Mouse (Mus musculus) forebrain, embryonic 15.5 days (tissue): ENCODE measurements around the gene Pxn. TPM values are rescaled to one million over a fixed set of nuclear protein-coding genes. Genes with fewer than 3 reads are reported as not detected.

ENCODE experiments used
- ATAC-seq: fragments of 200-750 bp; cut with Nextera tagmentation; replicated peaks from 2 replicates; pipeline ENCODE4 v1.8.0; 2017; ENCODE audit warnings: mild to moderate bottlenecking, moderate TSS enrichment, moderate library complexity
- H3K27ac ChIP-seq: fragments of 300-500 bp; sonication (generic); replicated peaks from 2 replicates; pipeline ENCODE4 v1.5.1; 2015; ENCODE audit warnings: mild to moderate bottlenecking, inconsistent platforms
- H3K27me3 ChIP-seq: fragments of 300-500 bp; sonication (generic); 2 replicates; pipeline ENCODE4 v1.6.1; 2015; ENCODE audit warnings: inconsistent platforms
- H3K36me3 ChIP-seq: fragments of 300-500 bp; sonication (generic); 2 replicates; pipeline ENCODE4 v1.6.1; 2015; ENCODE audit warnings: mild to moderate bottlenecking, inconsistent platforms
- H3K4me1 ChIP-seq: fragments of 300-500 bp; sonication (generic); 2 replicates; pipeline ENCODE4 v1.6.1; 2015; ENCODE audit warnings: inconsistent platforms
- H3K4me2 ChIP-seq: fragments of 300-500 bp; sonication (generic); replicated peaks from 2 replicates; pipeline ENCODE4 v1.6.1; 2015; ENCODE audit warnings: mild to moderate bottlenecking, inconsistent platforms
- H3K4me3 ChIP-seq: fragments of 300-500 bp; sonication (generic); 2 replicates; pipeline ENCODE4 v1.5.1; 2015; ENCODE audit warnings: mild to moderate bottlenecking, inconsistent platforms
- H3K9ac ChIP-seq: fragments of 300-500 bp; sonication (generic); replicated peaks from 2 replicates; pipeline ENCODE4 v1.6.1; 2015; ENCODE audit warnings: mild to moderate bottlenecking, inconsistent platforms
- H3K9me3 ChIP-seq: fragments of 300-500 bp; sonication (generic); 2 replicates; pipeline ENCODE4 v1.6.1; 2016; ENCODE audit warnings: inconsistent platforms
- whole genome bisulfite sequencing: fragments of 180-500 bp; shearing (Covaris S2); methylation state at CpG from one replicate; pipeline ENCODE4 v1.1.7; 2015; ENCODE audit warnings: mixed read lengths; 5-methylcytosine and 5-hydroxymethylcytosine counted together
- polyA plus RNA-seq: library from polyadenylated mRNA; unstranded; fragments of >200 nt; fragmentation: Nextera tagmentation; extraction: Ambion mirVana; gene quantifications from 2 replicates; pipeline ENCODE4 v1.2.1, GENCODE M21; 2015

Pxn gene
- polyA plus RNA-seq, 1 experiment from 2014 or later = 19.1 TPM

DNA sequence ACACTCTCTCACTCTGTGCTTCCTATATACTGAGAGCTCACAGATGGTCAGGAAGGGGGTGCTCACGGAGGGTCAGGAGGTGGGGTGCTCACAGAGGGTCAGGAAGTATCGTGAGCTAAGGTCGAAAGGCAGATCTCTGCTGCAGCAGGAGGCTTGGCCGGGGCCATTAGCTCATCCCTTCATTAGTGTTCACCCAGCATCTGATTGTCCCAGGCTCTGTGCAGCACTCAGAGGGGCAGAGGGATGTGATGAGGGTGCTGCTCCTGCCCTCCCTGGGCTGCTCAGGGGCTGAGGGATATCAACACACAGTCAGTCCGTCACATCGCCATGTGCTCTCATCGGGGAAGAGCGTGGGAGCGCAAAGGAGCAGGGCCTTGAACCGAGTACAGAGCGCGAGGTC lies 18.0 kb downstream of the Pxn start:
- Histone ChIP-seq H3K9me3 (no peaks in the 10 kb centered on the region), H3K9ac (no peak overlapping the region), H3K4me2 (no peak overlapping the region), H3K4me1 (peaks cover 16% of the 10 kb centered on the region), H3K36me3 (no peaks in the 10 kb centered on the region), H3K27ac (no peak overlapping the region), H3K27me3 (no peaks in the 10 kb centered on the region), H3K4me3 (no peak overlapping the region)
- no peak for ATAC-seq
- 55% methylated on average over 12 of the region's 12 CpGs for WGBS

DNA sequence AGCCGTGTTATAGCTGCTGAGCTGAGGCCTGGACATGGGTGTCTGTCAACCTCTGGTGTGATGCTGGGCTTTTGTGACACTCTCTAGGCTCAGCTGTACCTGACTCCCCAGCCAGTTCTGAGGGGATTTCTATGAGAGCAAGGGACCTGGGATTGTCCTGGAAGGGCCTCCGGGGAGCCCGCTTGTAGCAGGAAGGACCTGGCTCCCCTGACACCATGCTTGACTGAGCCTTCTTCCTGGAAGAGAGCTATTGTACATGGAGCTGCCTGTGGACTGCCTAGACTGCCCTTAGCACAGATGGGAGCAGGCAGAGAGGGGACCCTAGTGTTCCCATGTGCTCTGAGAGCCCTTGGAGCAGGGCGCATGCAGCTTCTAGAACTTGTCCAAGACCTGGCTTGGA lies 18.9 kb downstream of the Pxn start:
- 94% methylated on average over 4 of the region's 4 CpGs for WGBS
- Histone ChIP-seq H3K9me3 (no peaks in the 10 kb centered on the region), H3K27me3 (no peaks in the 10 kb centered on the region), H3K4me2 (no peak overlapping the region), H3K9ac (no peak overlapping the region), H3K4me1 (peaks cover 25% of the 10 kb centered on the region), H3K36me3 (no peaks in the 10 kb centered on the region), H3K27ac (no peak overlapping the region), H3K4me3 (no peak overlapping the region)
- no peak for ATAC-seq

DNA sequence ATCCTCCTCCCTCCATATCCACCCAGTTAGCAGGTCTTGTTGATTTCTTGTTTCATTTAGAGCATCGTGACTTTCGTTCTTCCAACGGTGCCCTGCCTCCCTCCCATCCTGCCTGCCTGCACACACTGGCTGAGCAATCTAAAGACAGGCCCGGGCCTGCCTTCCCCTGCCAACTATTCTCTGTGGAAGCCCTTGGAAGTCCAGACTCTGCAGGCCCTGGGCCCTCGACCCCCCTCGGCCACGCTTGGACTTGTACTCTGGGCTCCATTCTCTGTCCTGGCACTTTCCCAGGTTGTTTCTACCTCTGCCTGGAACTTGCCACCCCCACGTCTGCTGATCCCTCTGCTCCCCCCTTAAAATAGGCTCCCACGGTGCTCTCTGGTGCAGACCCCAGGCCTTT lies 19.5 kb downstream of the Pxn start:
- no peaks in the 10 kb centered on the region for H3K36me3 ChIP-seq
- ATAC-seq = no peak
- H3K4me3 ChIP-seq = no peak overlapping the region
- 77% methylated on average over 9 of the region's 9 CpGs for WGBS
- H3K27me3 ChIP-seq = no peaks in the 10 kb centered on the region
- H3K4me2 ChIP-seq = no peak overlapping the region
- H3K27ac ChIP-seq = no peak overlapping the region
- H3K9me3 ChIP-seq = no peaks in the 10 kb centered on the region
- peaks cover 31% of the 10 kb centered on the region for H3K4me1 ChIP-seq
- H3K9ac ChIP-seq = no peak overlapping the region

DNA sequence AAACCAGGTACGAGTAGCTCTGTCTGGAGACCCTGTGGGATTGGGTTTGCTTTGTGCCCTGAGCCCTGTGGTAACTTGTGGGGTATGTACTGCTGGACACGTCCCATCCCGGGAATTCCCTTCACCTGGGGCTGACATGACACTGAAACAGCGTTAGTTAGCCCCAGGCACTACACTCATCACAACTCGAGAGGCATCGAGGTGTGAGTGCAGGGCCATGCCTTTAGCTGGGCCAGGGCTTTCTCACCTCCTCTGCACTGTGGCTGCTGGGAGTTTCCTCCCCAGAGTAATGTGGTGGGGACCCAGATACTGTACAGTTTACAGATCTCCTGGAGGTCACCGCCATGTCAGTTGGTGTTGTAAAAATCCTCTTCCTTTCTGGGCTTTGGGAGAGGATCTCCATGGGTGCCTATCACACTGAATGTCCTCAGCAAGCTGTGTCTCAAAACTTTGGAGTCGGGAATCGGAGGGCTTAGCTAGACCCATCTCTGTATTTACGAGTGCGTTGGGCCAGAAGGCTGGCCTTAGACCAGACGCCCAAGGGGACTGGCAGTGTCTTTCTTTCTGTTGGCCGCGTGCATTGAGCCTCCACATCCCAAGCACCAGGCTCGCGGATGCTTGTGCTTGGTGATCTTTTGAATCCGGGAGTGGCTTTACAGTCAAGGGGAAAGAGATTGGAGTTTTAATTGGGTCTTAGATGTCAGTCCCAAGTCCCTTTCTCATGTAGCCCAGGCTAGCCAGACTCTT lies 20.2 kb downstream of the Pxn start:
- no peaks in the 10 kb centered on the region for H3K27me3 ChIP-seq

DNA sequence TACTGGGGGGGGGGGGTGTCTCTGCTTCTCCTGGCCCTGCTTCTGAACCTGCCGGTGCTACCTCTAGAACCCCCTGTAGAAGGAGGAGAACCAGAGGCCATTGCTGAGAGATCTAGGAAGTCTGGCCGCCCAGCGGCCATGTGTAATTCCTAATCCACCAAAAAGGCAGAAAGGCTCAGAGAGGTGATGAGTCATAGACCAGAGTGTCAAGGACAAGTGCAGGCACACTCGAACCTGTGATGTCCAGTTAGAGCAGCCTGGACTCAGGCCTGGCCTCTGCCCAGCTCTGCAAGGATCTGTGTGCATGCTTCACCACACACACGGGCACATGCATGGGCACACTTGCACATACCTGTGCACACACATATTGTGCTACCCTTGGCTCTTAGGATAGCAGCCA lies 21.7 kb downstream of the Pxn start:
- ATAC-seq = no peak
- peaks cover 45% of the 10 kb centered on the region for H3K4me1 ChIP-seq
- H3K4me3 ChIP-seq = no peak overlapping the region
- no peak overlapping the region for H3K27ac ChIP-seq
- no peak overlapping the region for H3K4me2 ChIP-seq
- WGBS = 86% methylated on average over 5 of the region's 5 CpGs
- no peaks in the 10 kb centered on the region for H3K36me3 ChIP-seq
- H3K9ac ChIP-seq = no peak overlapping the region
- H3K9me3 ChIP-seq = no peaks in the 10 kb centered on the region
- no peaks in the 10 kb centered on the region for H3K27me3 ChIP-seq

More for the DNA sequence above, 20.2 kb downstream of the Pxn start:
- ATAC-seq = no peak
- Histone ChIP-seq H3K27ac (no peak overlapping the region), H3K4me1 (peaks cover 38% of the 10 kb centered on the region), H3K36me3 (no peaks in the 10 kb centered on the region), H3K4me2 (no peak overlapping the region), H3K9ac (no peak overlapping the region), H3K4me3 (no peak overlapping the region), H3K9me3 (no peaks in the 10 kb centered on the region)
- WGBS = 82% methylated on average over 17 of the region's 17 CpGs

DNA sequence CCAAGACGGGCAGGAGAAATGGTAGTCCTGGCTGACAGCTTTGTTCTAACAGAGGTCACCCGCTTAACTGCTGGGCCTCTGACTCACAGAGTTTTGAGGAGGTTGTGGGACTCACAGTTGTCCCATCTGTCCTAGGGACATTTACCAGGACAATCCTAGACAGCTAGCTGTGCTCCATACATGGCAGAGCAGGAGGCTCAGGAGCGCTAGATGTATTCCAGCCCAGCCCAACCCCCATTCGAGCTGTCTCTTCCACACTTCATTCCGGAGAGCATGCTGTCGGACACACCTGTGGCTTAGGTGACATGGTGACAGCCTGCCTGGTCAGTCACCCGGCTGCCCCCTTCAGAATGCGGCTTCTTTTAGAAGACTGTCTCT lies 22.9 kb downstream of the Pxn start:
- no peak overlapping the region for H3K9ac ChIP-seq
- H3K4me1 ChIP-seq = peaks cover 50% of the 10 kb centered on the region
- no peaks in the 10 kb centered on the region for H3K27me3 ChIP-seq
- H3K9me3 ChIP-seq = no peaks in the 10 kb centered on the region
- H3K36me3 ChIP-seq = no peaks in the 10 kb centered on the region
- H3K4me3 ChIP-seq = no peak overlapping the region
- H3K27ac ChIP-seq = peak overlapping the region; percentile 42; the same call in 1 of the 2 replicates
- no peak overlapping the region for H3K4me2 ChIP-seq
- WGBS = 80% methylated on average over 8 of the region's 8 CpGs
- ATAC-seq = no peak

DNA sequence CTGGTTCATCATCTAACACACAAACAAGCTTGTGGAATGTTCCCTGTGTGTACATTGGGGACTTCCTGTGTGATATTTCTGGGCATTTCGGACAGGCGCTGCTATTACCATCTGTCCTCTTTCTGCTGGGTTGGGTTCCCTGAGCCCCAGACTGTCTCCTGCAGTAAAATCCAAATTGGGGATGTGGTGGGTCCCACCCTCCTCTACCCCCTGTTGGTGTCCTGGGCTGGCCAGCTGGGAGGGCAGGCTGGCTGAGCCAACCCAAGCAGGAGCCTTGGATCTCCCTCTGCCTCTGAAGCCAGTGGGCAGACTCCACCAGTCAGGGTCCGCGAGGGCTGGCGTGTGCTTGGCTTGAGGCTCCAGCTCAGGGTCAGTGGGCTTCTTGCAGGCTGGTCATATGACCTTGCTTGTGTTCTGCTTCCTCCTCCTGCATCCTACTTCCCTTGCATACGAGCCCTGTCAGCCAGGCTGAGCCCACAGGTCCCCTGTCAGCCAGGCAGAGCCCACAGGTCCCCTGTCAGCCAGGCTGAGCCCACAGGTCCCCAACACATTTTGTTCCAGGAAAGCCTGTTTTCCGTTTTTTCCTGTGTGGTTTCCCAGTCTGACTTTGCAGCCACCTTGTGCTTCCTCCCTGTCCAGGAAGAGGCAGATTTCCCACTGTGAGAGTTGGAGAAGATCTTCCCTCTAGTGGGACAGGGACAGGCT lies 23.4 kb downstream of the Pxn start:
- H3K27me3 ChIP-seq = no peaks in the 10 kb centered on the region
- no peaks in the 10 kb centered on the region for H3K36me3 ChIP-seq
- H3K27ac ChIP-seq = peak overlapping the region; percentile 42
- WGBS = 69% methylated on average over 7 of the region's 7 CpGs
- peaks cover 52% of the 10 kb centered on the region for H3K4me1 ChIP-seq
- no peak overlapping the region for H3K4me2 ChIP-seq
- no peak overlapping the region; the same call in 1 of the 2 replicates for H3K9ac ChIP-seq
- H3K9me3 ChIP-seq = no peaks in the 10 kb centered on the region
- ATAC-seq = no peak
- H3K4me3 ChIP-seq = no peak overlapping the region

DNA sequence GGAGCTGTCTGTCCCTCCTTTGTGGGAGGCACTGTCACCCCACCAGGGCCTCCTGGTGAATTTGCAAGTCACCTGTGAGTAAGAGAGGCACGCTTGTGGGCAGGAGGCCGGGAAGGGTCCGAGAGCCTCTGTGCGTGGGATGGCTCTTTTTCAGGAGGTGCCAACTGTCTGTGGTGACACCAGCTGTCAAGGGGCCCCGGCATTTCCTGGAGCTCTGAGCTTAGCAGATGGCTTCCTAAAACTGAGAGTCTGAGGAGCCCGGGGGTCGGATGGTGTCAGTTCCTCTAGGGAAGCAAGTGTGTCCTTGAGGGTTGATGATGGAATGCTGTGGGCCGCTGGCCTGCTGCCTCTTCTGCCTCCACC lies 24.0 kb downstream of the Pxn start:
- Histone ChIP-seq H3K4me2 (no peak overlapping the region), H3K27me3 (no peaks in the 10 kb centered on the region), H3K9me3 (no peaks in the 10 kb centered on the region), H3K27ac (peak overlapping the region; percentile 42), H3K4me3 (no peak overlapping the region), H3K36me3 (no peaks in the 10 kb centered on the region), H3K9ac (no peak overlapping the region; the same call in 1 of the 2 replicates), H3K4me1 (peaks cover 50% of the 10 kb centered on the region)
- no peak for ATAC-seq
- WGBS = 71% methylated on average over 8 of the region's 8 CpGs

DNA sequence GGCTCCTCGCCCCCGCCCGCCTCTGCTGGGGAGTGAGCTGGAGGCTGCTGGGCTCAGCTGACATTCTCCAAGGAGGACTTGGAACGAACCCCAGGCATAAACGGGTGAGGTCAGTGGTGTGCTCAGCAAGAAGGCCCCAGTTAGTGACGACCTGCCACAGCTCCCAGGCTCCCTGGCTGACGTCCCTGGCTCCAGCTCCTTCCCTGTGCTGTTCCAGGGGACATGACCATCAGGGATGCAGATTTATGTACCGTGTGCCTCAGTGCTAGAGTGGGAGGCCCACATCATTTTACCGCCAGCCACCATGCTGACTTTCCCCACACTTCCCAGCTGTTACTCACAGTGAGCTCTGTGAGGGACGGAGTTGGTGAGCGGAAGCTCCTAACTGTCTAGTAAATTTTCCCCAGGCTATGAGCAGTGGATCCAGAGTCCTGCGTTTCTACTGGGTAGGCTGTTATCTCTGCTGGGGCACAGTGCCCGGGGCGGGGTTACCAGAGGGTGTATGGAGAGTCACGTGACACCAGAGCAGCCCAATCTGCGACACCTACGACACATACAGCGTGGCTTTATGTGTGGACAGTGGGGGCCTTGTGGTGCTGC lies 25.3 kb downstream of the Pxn start:
- Histone ChIP-seq H3K36me3 (no peaks in the 10 kb centered on the region), H3K4me1 (peaks cover 43% of the 10 kb centered on the region), H3K27me3 (no peaks in the 10 kb centered on the region), H3K4me3 (no peak overlapping the region), H3K9me3 (no peaks in the 10 kb centered on the region), H3K9ac (no peak overlapping the region), H3K4me2 (no peak overlapping the region), H3K27ac (peak overlapping the region; percentile 62)
- 49% methylated on average over 18 of the region's 18 CpGs for WGBS
- ATAC-seq = peak; percentile 76

DNA sequence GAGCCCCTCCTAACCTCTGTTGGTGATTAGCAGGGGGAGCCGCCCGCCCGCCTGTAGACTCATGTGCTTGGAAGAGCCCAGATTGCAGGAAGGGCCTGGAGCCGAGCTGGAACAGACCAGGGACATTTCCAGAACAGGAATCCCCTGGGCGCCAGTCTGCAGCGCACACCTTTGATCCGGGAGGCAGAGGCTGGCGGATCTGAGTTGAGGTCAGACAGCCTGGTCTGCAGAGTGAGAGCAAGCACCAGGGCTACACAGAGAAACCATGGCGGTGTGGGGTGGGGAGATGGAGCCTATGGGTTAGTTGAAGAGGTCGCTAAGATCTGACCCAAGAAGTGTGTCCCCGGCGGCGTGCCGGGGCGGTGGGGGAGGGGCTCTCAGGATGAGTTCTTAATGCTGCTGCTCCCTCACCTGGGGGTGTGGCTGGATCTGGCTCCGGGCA lies 27.8 kb downstream of the Pxn start:
- no peak overlapping the region for H3K4me3 ChIP-seq
- 25% methylated on average over 16 of the region's 16 CpGs for WGBS
- no peak overlapping the region for H3K27ac ChIP-seq
- ATAC-seq = no peak
- H3K36me3 ChIP-seq = no peaks in the 10 kb centered on the region
- peaks cover 56% of the 10 kb centered on the region for H3K4me1 ChIP-seq
- no peaks in the 10 kb centered on the region for H3K9me3 ChIP-seq
- H3K9ac ChIP-seq = no peak overlapping the region
- H3K27me3 ChIP-seq = no peaks in the 10 kb centered on the region
- H3K4me2 ChIP-seq = no peak overlapping the region

DNA sequence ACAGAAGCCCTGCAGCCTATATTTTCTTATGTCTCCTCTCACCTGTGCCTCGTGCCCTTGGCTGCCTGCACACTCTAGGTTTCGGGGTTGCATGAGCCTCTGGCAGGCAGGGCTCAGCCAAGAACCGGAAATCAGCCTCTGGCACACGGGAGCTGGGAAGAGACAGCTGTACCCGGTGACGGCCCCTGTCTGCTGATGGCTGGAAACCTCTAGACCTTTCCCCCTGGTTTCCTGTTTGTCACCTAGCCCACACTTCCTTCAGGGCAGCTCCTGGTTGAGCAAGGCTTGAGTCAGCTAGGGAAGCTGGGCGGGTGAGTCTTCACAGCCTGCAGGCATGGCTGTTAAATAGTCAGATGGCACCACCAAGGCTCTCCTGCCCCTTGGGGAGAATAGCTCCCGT lies 28.4 kb downstream of the Pxn start:
- H3K27ac ChIP-seq = no peak overlapping the region
- H3K27me3 ChIP-seq = no peaks in the 10 kb centered on the region
- H3K4me3 ChIP-seq = no peak overlapping the region
- no peak for ATAC-seq
- no peak overlapping the region for H3K4me2 ChIP-seq
- peaks cover 51% of the 10 kb centered on the region for H3K4me1 ChIP-seq
- no peaks in the 10 kb centered on the region for H3K36me3 ChIP-seq
- H3K9me3 ChIP-seq = no peaks in the 10 kb centered on the region
- WGBS = 65% methylated on average over 8 of the region's 8 CpGs
- no peak overlapping the region for H3K9ac ChIP-seq

DNA sequence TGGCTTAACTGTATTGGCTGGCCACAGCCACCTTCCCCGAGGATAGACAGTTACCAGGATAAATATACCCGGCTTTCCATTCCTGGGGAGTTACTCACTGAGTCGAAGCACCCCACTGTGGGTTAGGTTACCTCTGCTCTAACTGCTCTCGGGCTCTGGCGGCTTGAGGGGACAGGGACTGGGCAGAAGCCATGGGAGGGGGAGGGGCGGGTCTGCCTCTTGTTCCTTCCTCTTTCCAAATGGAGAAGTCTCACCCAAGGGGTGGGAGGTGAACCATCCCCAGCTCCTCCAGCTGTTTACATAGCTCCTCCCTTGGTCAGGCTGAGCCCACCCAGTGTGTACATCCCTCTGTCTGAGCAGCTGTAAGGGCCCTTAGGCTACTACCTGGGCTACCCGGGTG lies 29.2 kb downstream of the Pxn start:
- no peaks in the 10 kb centered on the region for H3K36me3 ChIP-seq
- 41% methylated on average over 7 of the region's 7 CpGs for WGBS
- H3K27ac ChIP-seq = no peak overlapping the region
- no peak overlapping the region for H3K4me3 ChIP-seq
- no peak overlapping the region for H3K4me2 ChIP-seq
- H3K9me3 ChIP-seq = no peaks in the 10 kb centered on the region
- ATAC-seq = no peak
- no peak overlapping the region for H3K9ac ChIP-seq
- no peaks in the 10 kb centered on the region for H3K27me3 ChIP-seq
- H3K4me1 ChIP-seq = peaks cover 43% of the 10 kb centered on the region
